Mouse (Mus musculus) spleen, postnatal 4 days (tissue): ENCODE results near the gene Zscan4c.
"Not testable (repeated sequence)": the region's sequence is repeated elsewhere in the genome, so short reads cannot be mapped to it uniquely, and the experiment has no call there.

ENCODE experiments used
- DNase-seq, 2 experiments: peaks; one replicate each; pipeline ENCODE4 v3.0.0; 2022; ENCODE audit warnings: low spot score in 2 of 2

Zscan4c gene

DNA sequence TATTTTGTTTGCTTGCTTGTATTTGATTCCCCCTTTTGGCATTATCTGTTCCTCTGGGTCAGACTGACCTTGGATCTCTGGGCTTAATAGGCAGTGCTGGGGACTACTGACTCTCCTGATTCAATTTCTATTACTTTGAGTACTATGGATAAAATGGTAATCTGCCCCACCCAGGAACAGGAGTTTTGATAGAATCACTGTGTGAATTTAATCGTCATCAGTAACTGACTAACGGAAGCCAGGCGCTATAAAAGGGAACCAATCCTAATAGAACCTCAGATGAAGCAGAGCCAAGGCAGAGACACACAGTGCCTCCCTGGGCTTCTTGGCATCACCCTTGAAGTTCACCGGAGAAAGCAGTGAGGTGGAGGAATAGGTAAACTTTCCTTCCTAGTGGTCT lies at the start of gene Zscan4c:
Gene Zscan4c (plus strand): TSS at position 301 of the 400 bp plus-strand sequence.
- not testable (repeated sequence) for DNase-seq
